Mouse (Mus musculus) lung, postnatal 25 days (tissue): Measurements from ENCODE around the gene Repin1.

Experiments
- DNase-seq: peaks from one replicate; pipeline ENCODE4 v3.0.0; 2022; ENCODE audit warnings: low spot score

Gene Repin1

DNA sequence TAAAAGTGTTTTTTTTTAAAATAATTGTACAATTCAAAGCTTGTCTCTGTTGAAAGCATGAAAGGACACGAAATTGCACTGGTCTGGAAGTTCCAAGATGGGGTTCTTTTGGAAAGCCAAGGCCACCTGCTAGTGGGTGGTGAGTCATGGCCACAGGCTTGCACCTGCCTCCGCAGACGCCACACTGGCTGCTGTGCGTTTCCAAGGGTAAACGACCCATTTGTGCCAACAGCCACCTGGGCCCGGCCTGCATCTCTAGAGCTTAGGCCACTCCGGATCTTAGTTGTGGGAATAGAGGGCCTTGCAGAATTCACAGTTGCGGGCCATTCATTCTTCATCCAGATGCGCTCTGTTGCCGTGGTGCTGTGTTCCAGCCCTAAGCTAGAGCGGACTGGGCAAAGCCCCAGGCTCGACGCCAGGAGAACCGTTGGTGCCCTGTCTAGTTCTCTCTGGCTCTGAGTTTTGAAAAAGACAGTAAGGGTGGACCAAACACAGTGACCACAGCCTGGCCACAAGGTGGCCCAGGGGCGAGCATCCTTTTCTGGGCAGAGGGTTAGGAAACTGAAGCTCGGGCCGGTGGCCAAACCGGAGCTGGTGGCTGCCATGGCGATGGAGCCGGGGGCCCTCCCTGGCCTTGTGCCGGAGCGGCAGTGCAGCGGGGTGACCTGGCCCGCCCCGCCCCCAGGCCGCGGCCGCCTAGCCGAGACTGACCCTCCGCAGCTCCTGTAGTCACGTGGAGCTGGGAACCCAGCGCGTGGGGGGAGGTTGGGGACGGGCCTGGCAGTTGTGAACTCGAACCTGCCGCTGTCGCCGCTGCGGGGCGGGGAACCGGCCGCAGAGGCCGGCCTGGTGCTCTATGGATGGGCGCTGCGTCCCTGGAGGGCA lies at the start of gene Repin1, which contains the start of gene Gm44965:
Repin1 (plus strand) TSS at position 726 of the 885 bp plus-strand sequence.
Gm44965 (plus strand) TSS at position 784 of the 885 bp plus-strand sequence.
- peak; percentile 89 for DNase-seq

DNA sequence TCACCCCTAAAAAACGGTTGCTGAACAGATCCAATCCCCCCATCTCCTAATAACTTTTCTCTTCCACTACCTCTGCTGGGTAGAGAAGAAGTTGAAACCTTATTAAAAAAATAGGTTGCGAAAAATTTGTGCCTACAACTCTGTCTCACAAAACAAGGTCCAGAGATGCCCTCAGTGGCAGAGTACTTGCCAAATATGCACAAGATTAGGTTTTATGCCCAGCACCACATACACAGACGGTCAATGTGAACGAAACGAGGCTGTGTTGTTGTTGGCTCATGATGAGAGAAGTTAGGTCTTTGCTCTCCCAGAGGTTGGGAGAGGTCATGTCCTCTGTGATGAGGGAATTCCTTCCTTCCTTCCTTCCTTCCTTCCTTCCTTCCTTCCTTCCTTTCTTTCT lies 48.4 kb upstream of the Repin1 start:
- DNase-seq: no peak

DNA sequence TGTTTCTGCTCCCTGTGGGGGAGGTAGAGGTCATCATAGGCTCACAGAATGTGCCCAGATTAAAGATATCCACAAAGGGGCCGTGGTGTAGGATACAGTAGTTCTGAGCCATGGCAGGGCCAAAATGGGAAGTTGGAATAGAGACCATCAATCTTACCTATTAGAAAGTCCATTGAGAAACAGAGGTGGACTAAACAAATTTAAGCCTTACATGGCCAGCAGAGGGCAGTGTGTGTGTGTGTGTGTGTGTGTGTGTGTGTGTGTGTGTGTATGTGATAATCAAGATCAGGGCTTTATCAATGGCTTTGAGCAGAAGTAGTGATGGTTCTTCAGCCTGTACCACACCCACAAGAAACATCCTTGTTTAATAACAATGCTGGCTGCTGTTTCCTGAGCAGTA lies 47.4 kb upstream of the Repin1 start:
- DNase-seq: peak; percentile 39

DNA sequence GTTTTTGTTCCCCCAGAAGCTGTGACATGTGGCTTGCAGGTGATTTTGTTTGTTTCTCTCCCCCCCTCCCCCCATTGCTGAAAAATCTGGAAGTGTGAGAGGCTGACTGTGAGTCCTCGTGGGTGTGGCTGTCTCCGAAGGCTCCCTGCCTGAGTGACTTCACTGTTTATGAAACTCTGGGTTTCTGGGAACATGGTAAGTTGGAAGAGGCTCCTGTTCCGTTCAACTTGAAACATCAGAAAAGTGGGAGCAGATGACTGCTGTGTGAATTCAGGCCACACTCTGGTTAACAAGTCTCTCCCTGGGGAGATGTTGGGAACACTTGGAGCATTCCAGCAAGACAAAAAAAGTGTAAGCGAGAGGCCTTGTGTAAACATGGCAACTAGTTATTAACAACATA lies 46.8 kb upstream of the Repin1 start:
- peak; percentile 53 for DNase-seq

DNA sequence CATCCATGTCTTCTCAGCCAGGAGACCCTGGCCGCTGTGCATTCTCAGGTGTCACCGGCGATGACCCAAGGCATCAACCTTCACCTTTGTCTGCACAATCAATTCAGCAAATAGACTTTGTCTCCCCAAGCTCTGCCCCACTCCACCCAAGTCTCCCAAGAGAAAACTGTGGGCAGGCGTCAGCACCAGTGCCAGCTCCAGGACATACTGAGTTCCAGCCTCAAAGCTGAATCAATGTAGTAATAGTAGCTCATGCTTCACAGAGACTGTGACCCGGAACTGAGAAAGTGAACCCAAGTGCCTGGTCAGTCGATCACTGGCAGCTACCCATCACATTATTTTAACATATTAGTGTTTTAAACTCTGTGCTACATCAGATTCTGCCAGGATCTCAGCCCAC lies 45.4 kb upstream of the Repin1 start:
- DNase-seq: no peak

DNA sequence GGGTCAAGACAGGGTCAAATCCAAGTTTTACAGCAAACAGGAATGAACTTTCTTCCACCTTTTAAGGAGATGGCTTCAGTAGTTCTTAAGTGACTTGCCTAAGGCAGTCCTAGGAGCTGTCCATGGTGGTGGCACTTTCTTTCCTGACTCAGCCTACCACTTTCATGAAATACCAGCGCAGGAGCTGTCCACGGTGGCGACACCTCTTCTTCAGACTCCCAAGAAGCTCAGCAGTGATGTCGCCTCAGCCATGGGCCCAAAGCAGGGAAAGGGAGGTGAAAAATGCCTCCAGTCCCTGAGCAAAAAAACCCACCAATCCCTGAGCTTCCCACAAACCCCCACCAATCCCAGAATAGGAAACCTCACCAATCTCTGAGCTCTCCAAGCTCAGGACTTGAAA lies 40.8 kb upstream of the Repin1 start:
- DNase-seq: peak; percentile 38

DNA sequence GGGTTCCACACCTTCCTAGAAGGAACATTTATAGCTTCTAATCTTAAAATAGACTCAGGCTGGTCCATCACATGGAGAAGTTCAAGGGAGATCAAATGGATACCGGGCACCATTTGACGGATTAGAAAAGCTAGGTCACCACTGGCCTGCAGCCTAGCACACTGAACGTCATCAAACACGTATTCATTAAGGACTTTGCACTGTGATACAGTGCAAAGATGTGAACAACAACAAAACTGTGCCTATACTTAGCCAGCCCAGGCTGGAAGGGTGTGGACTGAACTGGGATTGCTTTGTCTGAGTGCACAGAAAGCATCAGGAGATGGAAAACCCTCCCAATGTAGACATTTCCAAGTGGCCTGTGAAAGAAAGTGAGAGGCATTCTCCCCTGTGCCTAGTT lies 39.9 kb upstream of the Repin1 start:
- no peak for DNase-seq

DNA sequence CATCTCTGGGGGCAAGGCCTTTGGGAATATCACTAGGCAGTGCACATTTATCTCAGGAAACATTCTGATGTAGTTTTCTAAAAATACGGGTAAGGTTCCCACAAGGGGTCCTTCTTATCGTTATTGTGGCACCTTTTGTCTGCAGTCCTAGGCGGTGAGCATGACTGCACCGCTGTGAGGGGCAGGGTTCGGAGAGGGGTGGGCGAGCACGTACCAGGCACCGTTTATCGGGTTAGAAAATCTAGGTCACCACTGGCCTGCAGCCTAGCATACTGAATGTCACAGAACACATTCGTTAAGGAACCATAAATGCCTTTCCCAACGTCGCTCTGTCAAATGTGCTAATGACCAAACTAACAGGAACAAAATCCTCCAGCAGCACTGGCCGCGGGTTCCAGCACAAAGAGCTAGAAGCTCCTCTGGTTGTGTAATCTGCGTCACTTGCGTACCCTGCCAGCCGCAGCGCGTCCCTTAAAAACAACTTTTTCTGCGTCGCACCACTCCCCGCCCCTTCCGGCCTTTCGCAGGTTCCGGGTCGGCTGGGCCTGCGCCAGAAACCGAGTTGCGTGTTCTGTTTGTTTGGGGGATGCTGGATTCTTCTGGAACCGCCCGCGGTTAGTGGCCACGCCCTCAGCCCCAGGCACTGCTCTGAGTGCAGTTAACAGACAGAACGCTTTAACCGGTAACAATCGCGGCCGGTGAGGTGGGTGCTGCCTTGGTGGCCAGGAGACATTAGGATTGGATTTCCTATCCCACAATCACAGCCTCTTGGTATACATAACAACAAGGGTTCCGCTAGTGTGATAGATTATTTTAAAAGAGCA lies 39.2 kb upstream of the Repin1 start, which contains the start of gene Lrrc61:
Lrrc61 (plus strand) TSS at position 517 of the 824 bp plus-strand sequence.
- DNase-seq: peak; percentile 97

DNA sequence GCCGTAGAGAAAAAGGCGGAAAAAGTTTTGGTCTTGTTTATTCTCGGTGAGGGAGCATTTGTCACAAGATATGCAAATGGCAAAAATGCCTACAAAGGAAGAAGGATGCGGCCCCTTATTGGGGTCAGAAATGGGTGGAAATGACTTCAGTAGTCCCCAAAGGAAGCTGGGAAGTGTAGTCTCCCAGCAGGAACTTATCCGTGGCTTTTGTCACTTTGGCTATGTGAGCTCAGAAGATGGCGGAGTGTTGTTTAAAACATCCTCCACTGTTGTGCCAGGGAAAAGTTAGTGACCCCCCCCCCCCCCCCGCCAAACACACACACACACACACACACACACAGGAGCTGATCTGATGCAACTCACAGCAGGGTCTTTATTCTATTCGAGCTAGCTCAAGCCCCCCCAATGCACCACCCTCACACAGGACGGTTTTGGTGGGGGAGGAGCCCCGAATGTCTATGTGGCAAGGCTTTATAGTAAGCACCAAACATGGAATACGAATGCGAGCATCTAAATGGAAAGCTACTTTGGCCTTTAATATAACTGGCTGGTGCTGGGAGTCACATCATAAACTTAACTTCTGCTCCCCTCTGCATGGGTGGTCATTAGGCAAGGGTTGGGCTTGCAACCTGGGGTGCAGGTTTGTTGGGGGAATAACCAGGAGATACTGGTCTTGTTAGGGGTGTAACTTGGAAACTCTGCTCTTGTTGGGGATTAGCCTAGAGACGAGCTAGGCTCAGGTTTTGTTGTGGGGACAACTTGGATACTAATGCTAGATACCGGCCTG lies 38.4 kb upstream of the Repin1 start:
- peak; percentile 89 for DNase-seq

DNA sequence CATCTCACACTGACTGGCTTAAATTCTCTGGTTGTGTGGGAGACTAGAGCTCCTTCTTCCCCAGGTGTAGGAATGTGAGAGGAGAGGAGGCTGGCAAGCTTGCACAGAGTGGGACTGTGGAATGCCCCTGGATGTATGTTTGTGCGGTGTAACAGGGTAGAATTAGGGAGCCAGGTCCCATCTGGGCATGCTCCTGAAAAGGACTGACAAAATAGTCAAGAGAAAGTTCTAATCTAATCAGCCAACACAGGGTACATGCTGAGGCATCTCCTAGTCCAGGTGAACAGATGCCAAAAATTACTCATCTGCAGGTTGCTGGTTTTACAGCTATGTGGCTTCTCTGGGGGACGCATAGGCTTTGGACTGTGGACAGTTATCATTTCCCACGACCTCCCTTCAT lies 37.7 kb upstream of the Repin1 start:
- no peak for DNase-seq

DNA sequence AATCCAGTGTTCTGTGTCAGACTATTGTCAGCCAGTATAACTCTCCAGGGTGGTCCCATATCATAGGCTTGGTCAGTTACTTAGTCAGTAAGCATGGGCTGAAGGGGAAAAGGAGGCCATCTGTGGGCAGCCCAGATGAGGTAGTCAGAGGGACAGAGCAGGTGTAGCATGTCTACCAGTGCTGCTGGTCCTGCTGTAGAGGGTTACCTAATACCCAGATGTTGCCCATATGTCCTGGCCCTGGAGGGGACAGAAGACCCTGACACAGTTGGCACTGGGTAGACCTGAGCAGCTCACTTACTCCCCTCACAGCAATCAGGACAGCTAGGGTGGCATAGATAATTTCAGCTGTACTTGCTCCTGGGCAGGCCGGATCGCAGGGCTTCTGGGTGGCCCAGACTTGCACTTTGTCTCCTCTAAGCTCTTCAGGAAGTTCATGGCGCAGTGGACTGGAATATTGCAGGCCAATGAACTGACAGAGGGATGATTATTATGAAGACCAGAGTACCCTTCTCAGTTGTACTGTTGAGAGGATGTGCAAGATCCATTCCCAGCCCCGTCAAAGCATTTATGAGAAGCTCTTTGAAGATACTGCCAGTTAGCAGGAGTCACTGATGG lies 27.9 kb upstream of the Repin1 start:
- DNase-seq: no peak

DNA sequence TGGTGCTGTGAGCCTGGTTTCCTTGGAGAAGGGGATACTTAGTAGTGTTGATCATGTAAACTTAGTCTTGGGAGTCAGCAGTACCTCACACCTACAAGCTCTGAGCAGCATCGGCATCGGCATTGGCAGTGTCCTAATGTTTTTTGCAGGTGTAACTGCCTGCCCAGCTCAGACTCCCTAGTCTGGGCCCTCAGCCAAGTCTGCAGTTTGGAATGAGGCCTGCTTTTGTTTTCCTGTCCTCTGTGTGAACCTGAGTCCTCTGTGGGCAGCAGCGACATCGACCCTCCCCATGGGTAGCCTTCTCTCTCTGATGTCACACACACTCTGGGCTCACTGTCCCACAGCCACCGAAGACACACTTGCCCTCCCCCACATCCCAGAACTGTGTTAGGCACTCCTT lies 27.4 kb upstream of the Repin1 start:
- DNase-seq: peak; percentile 31

DNA sequence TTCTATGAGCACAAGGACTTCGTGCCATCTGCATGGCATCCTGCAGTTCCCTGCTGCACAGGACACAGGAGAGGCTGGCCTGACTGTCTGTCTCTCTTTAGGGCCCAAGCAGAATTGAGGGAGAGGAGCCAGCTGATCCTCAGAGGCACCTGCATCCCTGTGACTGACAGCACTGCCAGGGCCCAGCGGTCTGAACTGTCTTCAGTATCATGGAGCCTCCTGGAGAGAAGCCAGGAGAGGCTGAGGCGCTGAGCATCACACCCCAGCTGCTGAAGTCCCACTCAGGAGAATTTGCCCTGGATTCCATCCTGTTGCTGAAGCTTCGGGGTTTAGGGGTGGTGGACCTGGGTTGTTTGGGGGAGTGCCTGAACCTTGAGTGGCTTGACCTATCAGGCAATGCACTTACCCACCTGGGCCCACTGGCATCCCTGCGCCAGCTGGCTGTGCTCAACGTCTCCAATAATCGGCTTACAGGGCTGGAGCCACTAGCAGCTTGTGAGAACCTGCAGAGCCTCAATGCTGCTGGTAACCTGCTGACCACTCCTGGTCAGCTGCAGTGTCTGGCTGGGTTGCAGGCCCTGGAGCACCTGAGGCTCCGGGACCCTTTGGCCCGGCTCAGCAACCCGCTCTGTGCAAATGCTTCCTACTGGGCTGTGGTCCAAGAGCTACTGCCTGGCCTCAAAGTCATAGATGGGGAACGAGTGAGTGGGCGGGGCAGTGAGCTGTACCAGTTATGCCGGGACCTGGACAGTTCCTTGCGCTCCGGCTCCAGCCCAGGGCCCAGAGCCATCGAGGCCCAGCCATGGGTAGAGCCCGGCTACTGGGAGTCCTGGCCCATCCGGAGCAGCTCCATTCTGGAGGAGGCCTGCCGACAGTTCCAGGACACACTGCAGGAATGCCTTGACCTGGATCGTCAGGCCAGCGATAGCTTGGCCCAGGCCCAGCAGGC lies 25.4 kb upstream of the Repin1 start:
- no peak for DNase-seq

DNA sequence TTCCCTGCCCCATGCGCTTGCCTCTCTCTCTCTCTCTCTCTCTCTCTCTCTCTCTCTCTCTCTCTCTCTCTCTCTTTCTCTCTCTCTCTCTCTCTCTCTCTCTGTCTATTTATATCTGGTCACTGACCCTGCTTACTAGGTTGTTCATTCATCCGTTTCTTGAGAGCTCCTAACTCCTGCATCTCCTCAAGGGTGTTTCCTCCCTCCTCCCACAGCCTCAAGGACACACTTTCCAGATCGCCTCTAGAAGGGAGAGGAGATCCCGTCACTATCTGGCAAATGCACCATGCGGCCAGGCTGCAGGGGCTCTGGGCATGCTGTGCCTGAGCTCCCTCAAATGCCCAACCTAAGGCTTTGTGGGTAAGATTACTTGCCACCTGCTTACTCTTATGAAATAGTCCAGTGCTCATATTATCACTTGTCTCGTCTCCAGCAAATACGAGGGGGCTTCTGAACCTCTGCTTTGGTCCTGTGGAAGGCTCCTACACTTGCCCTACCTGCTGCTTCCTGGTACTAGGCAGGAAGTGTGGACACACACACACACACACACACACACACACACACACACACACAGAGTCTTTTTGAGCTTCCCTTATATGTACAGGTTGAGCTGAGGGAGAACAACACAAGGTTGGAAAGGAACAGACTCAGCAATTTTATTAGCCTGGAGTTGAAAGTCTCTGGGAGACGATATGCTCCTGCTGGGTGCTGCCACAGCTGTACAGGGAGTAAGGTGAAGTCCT lies 24.4 kb upstream of the Repin1 start:
- DNase-seq: no peak

DNA sequence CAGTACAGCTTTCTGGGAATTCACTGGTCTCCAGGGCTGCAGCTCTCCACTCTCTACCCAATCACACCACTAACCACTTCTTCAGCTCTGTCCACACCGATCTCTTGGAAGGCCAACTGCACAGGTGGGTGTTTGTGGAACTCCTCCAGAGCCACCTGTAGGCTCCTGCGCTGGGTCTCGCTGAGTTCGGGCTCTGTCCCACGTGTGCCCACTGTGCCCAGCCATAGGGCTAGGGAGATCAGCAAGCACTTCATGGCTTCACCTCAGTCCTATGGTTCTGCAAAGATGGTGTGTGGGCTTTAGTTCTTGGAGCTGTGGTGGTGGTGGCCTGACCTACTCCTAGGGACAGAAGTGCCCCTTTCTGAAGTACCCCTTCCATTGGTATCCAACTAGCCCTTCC lies 21.7 kb upstream of the Repin1 start:
- no peak for DNase-seq

DNA sequence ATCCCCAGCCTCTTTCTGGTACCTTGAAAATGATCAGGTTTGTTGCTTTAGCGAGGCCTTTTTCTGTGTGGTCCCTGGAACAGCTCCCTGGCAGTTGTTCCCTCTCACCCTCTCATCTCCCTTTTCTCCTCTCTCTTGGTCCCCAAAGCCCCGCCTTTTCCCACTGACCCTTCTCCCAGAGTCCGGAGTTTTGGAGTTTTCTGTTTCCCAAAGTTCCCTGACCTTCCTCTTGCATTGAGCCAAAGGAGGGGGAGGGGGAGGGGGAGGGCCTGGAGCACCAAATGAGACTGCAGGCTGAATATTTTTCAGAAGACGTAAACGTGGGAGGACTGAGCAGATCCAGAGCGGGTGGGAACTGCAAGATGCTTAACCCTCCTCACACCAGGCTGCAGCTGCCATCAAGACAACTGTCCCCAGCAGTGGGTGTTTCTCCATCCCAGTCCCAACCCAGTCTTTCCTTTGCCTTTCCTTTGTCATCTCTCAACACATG lies 21.1 kb upstream of the Repin1 start, which contains the start of gene Rarres2:
Rarres2 (minus strand) TSS at position 218 of the 490 bp plus-strand sequence.
- peak; percentile 64 for DNase-seq

DNA sequence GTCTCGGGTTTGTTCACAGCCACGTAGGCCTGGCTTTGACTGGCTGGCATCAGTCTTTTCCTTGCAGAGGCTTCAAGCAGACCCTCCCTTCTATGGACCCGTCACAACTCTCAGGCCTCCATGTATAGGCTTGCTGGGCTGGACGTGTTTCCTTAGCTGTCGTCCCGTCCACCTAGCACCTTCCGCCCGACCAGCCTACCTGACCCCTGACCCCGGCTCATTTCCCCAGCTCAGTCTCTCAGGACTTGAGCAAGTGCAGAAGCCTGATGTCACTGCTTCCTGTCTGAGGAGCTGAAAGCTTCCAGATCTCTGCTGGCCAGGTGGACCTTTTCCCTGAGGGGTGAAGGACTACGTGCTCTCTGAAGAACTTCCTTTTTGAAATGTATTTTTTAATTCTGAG lies 20.4 kb upstream of the Repin1 start:
- DNase-seq: no peak

DNA sequence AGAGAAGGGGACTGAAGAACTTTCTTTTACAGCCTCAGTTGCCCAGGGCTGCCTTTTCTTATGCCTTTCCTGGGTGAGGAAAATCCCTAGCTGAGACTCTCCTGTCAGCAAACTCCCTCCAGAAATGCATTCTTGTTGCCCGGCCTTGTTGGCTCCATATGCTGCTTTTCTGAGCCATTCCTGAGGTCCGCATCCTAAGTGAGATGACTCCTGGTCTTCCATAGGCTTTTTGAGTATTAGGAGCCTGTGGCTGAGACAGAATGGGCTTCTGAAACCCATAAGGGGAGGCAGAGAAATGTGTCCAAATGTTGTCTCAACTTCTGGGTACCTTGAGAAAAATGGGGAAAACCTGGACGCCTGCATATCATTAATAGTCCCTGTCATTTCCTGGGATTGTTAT lies 19.7 kb upstream of the Repin1 start:
- DNase-seq: no peak

DNA sequence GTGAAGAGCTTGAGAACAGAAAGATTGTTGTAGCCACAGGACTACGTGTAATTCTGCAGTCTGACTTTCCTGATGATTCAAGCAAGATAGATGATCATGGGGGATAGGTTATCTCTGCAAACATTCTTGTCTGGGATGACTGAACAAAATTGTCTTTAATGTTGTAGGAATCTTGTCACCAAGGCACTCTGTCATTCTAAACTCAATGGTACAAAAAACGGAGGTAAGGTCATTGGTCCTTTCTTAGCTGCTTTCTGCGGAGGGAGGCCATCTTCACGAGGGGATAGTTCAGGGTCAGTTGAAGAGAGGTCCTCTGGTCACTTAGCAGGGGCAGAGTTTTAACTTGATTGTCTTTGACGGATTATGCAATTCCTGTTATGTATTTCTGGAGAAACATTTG lies 14.9 kb upstream of the Repin1 start:
- no peak for DNase-seq
